ENCODE assay signal across 10 mouse cellular contexts in the genomic region with DNA sequence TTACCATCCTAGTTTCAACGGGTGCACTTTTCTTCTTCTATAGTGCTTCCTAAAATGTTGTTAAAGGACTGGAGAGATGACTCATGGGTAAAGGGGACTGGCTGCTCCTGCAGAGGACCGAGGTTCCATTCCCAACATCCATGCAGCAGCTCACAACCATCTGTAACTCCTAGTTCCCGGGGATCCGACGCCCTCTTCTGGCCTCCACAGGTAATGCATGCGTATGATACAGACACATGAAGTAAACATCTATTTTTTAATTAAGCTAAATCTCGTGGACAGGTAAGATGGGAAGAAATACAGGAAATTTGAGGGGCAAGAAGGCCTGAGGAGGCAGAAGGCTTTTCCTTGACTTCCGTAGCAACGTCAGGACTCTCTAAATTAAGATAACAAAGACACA. TPM values are rescaled to one million over a fixed set of nuclear protein-coding genes. Genes with fewer than 3 reads are reported as not detected.
DNase-seq lines count a peak whose midpoint lies in the region; ATAC-seq and TF ChIP-seq lines count a peak whose summit lies in the region.
"Had no signal": no experiment of that assay in that cellular context is flagged by ENCODE, and none has a peak within 500 bp of the region (broad histone marks: within the 10 kb centered on the region; RNA-seq: fewer than 3 reads in every experiment).

No protein-coding gene starts in this region.

- H3K9ac ChIP-seq in liver, embryonic 15.5 days, result peak overlapping the region; percentile 45

- TF ChIP-seq POLR2A in testis, adult 2 months (IDR thresholded peaks at IDR 0.05; ENCODE audit: control insufficient read depth, low read depth, low read length), result no peak

- H3K36me3 ChIP-seq in testis, adult 2 months (ENCODE audit: control insufficient read depth, insufficient read depth, low read length), result no peaks in the 10 kb centered on the region
- no peaks in the 10 kb centered on the region for H3K36me3 ChIP-seq in liver, embryonic 15.5 days (replicated peaks)
- H3K36me3 ChIP-seq: embryonic facial prominence, embryonic 13.5 days had no signal

- peak; percentile 64 for DNase-seq in CD4-positive, CD25-positive, alpha-beta regulatory T cell, adult 2 months (ENCODE audit: low read depth, low spot score)
- DNase-seq in testis, postnatal 14 days (ENCODE audit: low spot score), result no peak
- DNase-seq in thymus, postnatal 0 days (ENCODE audit: low spot score), result peak; percentile 61
- DNase-seq in right cerebral cortex, postnatal 4 days, result no peak
- no peak for DNase-seq in ovary, postnatal 10 days (ENCODE audit: low spot score)

- H3K4me2 ChIP-seq in liver, embryonic 15.5 days, result peak overlapping the region; percentile 91

- H3K27ac ChIP-seq in testis, adult 2 months (ENCODE audit: control insufficient read depth, insufficient read depth, low read depth, low read length), result no peak overlapping the region
- H3K27ac ChIP-seq in liver, embryonic 15.5 days (replicated peaks), result peak overlapping the region; percentile 51; the same call in 1 of the 2 replicates
- H3K27ac ChIP-seq: embryonic facial prominence, embryonic 13.5 days; macrophage had no signal

- peak; percentile 65; the same call in 1 of the 2 replicates for TF ChIP-seq CTCF in testis, adult 2 months (IDR thresholded peaks at IDR 0.05; ENCODE audit: control insufficient read depth, insufficient read depth, insufficient replicate concordance, low read depth, low read length)

- no peaks in the 10 kb centered on the region for H3K9me3 ChIP-seq in liver, embryonic 15.5 days (replicated peaks)
- H3K9me3 ChIP-seq: embryonic facial prominence, embryonic 13.5 days had no signal

- H3K4me3 ChIP-seq in testis, adult 2 months (ENCODE audit: control insufficient read depth, low read depth, low read length), result no peak overlapping the region
- peak overlapping the region; percentile 58 for H3K4me3 ChIP-seq in liver, embryonic 15.5 days (replicated peaks)

- no peaks in the 10 kb centered on the region for H3K27me3 ChIP-seq in testis, adult 2 months (ENCODE audit: control insufficient read depth, insufficient read depth, low read length)
- no peaks in the 10 kb centered on the region for H3K27me3 ChIP-seq in liver, embryonic 15.5 days
- H3K27me3 ChIP-seq: embryonic facial prominence, embryonic 13.5 days had no signal

- WGBS in liver, embryonic 15.5 days (ENCODE audit: insufficient replicate concordance), result 26% methylated on average over 9 of the region's 9 CpGs

- peaks cover 9% of the 10 kb centered on the region for H3K4me1 ChIP-seq in testis, adult 2 months (ENCODE audit: control insufficient read depth, insufficient read depth, low read length)
- peaks cover 65% of the 10 kb centered on the region for H3K4me1 ChIP-seq in liver, embryonic 15.5 days (replicated peaks)

- no peak for ATAC-seq in CD4-positive, CD25-positive, alpha-beta regulatory T cell, adult 4 months
- no peak for ATAC-seq in liver, embryonic 15.5 days (ENCODE audit: insufficient read depth)

RNA-seq across cellular contexts. Expression of gene Katnal1, which starts 29.2 kb away (rescaled TPM):
- polyA plus RNA-seq in CD4-positive, CD25-positive, alpha-beta regulatory T cell, adult 4 months (2017; shearing (Covaris generic)), result 1 to 10 TPM; 1.5 to 6.1 TPM
- polyA plus RNA-seq in testis, adult 2 months (2012; rRNA removed), result 47.1 and 48.3 TPM in 2 replicates
- polyA plus RNA-seq in liver, embryonic 15.5 days (2015; fragmentation: Nextera tagmentation; extraction: Ambion mirVana), result 8.1 and 9.0 TPM in 2 replicates
- 6.7 and 6.8 TPM in 2 replicates for polyA plus RNA-seq in thymus, postnatal 0 days (2015; fragmentation: Nextera tagmentation; extraction: Ambion mirVana)

RNA-seq across cellular contexts. Expression of gene Gm42791, which starts 36.6 kb away (rescaled TPM):
- 1 to 10 TPM; 1.3 to 1.4 TPM for polyA plus RNA-seq in CD4-positive, CD25-positive, alpha-beta regulatory T cell, adult 4 months (2017; shearing (Covaris generic))
- not detected in 2 replicates for polyA plus RNA-seq in testis, adult 2 months (2012; rRNA removed)
- 1.1 TPM in 1 of 2 replicates, not detected in the other for polyA plus RNA-seq in liver, embryonic 15.5 days (2015; fragmentation: Nextera tagmentation; extraction: Ambion mirVana)
- 0.79 TPM in 1 of 2 replicates, not detected in the other for polyA plus RNA-seq in thymus, postnatal 0 days (2015; fragmentation: Nextera tagmentation; extraction: Ambion mirVana)

Comparison
In these comparisons a context has a peak if more than half of its experiments do, and no peak if none do; other contexts are left out.
1. DNase-seq: peak in CD4-positive, CD25-positive, alpha-beta regulatory T cell, adult 2 months (single experiment) and thymus, postnatal 0 days (single experiment); none in testis, postnatal 14 days (single experiment), right cerebral cortex, postnatal 4 days (single experiment) and ovary, postnatal 10 days (single experiment).